Mouse (Mus musculus) limb, embryonic 15.5 days (tissue): ENCODE results near the gene Zbtb40. TPM values are rescaled to one million over a fixed set of nuclear protein-coding genes. Genes with fewer than 3 reads are reported as not detected.

Experiments used
- ATAC-seq: fragments of 200-750 bp; cut with Nextera tagmentation; 2 replicates; pipeline ENCODE4 v1.8.0; 2017; ENCODE audit warnings: low read depth, moderate TSS enrichment; ENCODE audit not compliant: insufficient number of reproducible peaks, low FRiP score, low TSS enrichment
- H3K27ac ChIP-seq: fragments of 300-500 bp; sonication (generic); 2 replicates; pipeline ENCODE4 v1.5.1; 2015; ENCODE audit warnings: moderate library complexity, mild to moderate bottlenecking, inconsistent platforms
- H3K27me3 ChIP-seq: fragments of 300-500 bp; sonication (generic); 2 replicates; pipeline ENCODE4 v1.6.1; 2015; ENCODE audit warnings: inconsistent platforms
- H3K36me3 ChIP-seq: fragments of 300-500 bp; sonication (generic); 2 replicates; pipeline ENCODE4 v1.6.1; 2015; ENCODE audit warnings: inconsistent platforms
- H3K4me1 ChIP-seq: fragments of 300-500 bp; sonication (generic); 2 replicates; pipeline ENCODE4 v1.6.1; 2015; ENCODE audit warnings: inconsistent platforms
- H3K4me2 ChIP-seq: fragments of 300-500 bp; sonication (generic); 2 replicates; pipeline ENCODE4 v1.6.1; 2015; ENCODE audit warnings: mild to moderate bottlenecking, inconsistent platforms
- H3K4me3 ChIP-seq: fragments of 300-500 bp; sonication (generic); 2 replicates; pipeline ENCODE4 v1.5.1; 2015; ENCODE audit warnings: mild to moderate bottlenecking, inconsistent platforms
- H3K9ac ChIP-seq: fragments of 300-500 bp; sonication (generic); 2 replicates; pipeline ENCODE4 v1.6.1; 2015; ENCODE audit warnings: inconsistent platforms
- H3K9me3 ChIP-seq: fragments of 300-500 bp; sonication (generic); 2 replicates; pipeline ENCODE4 v1.6.1; 2016; ENCODE audit warnings: inconsistent platforms
- WGBS: fragments of 180-500 bp; shearing (Covaris S2); methylation state at CpG from one replicate; pipeline ENCODE4 v1.1.7; 2015; 5-methylcytosine and 5-hydroxymethylcytosine counted together
- polyA plus RNA-seq: library from polyadenylated mRNA; unstranded; fragments of >200 nt; fragmentation: Nextera tagmentation; extraction: Ambion mirVana; gene quantifications from 2 replicates; pipeline ENCODE4 v1.2.1, GENCODE M21; 2015

Zbtb40 gene
- polyA plus RNA-seq, 1 experiment from 2014 or later = 3.9 TPM

DNA sequence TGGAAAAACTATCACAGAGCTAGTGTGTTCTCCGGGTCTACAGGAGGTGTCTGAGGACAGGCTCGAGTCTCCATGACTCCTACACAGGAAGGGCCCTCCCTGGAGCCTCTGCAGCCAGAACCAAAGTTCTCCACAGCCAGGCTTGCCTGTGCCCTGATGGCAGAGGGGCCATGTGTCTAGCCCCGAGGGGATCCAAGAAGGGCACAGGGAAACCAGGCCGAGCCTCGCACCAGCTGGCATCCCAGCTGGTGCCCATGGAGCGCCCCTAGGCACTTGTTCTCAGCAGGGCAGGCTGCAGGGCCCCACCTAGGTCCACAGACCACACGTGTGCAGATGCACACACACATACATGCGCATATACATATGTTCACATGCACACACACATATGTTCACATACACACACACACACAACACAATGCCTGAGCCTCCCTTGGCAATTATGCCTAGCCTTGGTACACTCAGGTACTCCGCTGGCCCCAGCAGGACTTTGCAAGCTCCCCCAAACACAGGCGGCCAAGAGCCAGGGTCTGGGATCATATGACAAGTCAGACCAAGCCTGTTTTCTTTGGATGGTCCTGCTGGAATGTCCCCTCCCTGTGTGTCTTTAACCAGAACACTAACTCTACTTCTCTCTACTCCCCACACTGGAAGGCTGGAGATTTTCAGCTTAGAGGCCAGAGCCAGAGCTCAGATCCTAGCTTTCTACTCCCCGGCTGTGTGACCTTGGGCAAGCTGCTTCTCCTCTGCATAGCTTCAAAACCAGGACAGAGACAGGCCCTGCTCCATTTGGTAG is 103.8 kb downstream of the Zbtb40 start:
- 68% methylated on average over 11 of the region's 11 CpGs for WGBS
- no peaks in the 10 kb centered on the region for H3K9me3 ChIP-seq
- peaks cover 44% of the 10 kb centered on the region for H3K27me3 ChIP-seq
- no peak overlapping the region for H3K9ac ChIP-seq
- H3K27ac ChIP-seq = no peak overlapping the region
- H3K4me1 ChIP-seq = peaks cover 26% of the 10 kb centered on the region
- H3K36me3 ChIP-seq = no peaks in the 10 kb centered on the region
- no peak overlapping the region for H3K4me2 ChIP-seq
- no peak for ATAC-seq
- H3K4me3 ChIP-seq = no peak overlapping the region

DNA sequence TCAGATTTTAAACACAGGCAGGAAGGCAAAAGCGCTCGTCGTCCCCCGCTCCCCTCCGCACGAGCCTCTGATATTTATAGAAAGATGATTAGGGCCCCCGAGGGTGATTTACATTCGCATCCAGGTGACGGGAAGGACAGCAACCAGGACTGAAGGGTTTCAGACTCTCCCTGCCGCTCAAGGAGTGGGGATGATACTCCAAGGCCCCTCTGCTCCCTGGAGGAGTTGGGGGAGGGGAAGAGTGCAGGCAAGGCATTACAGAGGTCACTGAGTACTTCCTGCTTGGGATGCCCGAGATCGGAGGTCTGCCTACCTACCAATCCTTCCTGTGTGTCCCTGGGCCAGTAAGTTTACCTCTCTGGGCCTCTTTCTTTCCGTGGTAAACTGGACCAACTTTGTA is 105.4 kb downstream of the Zbtb40 start:
- ATAC-seq = no peak
- no peak overlapping the region for H3K9ac ChIP-seq
- no peak overlapping the region for H3K4me2 ChIP-seq

DNA sequence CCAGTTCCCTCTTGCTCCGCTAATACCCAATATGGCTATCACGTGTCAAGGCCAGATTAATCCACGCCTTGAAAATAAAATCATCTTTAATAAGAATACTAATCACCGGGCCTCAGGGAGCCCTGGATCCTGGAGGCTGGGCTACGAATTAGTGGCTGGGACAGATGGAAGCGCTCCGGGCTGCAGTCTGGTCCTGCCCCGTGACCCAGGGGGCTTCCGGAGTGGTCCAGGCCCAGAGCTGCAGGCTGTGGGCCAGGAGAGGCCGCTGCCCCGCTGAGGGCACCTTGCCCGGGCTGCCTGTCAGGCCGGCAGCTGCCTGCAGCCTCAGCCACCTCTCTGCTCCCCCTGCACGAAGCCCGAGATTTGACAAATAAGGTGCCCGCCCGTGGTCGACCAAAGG is 105.8 kb downstream of the Zbtb40 start:
- Histone ChIP-seq H3K4me2 (no peak overlapping the region), H3K9ac (no peak overlapping the region), H3K36me3 (no peaks in the 10 kb centered on the region), H3K9me3 (no peaks in the 10 kb centered on the region), H3K4me3 (no peak overlapping the region), H3K27ac (no peak overlapping the region), H3K27me3 (peaks cover 43% of the 10 kb centered on the region), H3K4me1 (peaks cover 19% of the 10 kb centered on the region)
- ATAC-seq = no peak
- 22% methylated on average over 18 of the region's 18 CpGs for WGBS

More for the DNA sequence above, 105.4 kb downstream of the Zbtb40 start:
- H3K4me1 ChIP-seq = peaks cover 19% of the 10 kb centered on the region
- no peak overlapping the region for H3K27ac ChIP-seq
- no peaks in the 10 kb centered on the region for H3K36me3 ChIP-seq
- H3K4me3 ChIP-seq = no peak overlapping the region
- H3K27me3 ChIP-seq = peaks cover 45% of the 10 kb centered on the region
- 18% methylated on average over 13 of the region's 13 CpGs for WGBS
- no peaks in the 10 kb centered on the region for H3K9me3 ChIP-seq

DNA sequence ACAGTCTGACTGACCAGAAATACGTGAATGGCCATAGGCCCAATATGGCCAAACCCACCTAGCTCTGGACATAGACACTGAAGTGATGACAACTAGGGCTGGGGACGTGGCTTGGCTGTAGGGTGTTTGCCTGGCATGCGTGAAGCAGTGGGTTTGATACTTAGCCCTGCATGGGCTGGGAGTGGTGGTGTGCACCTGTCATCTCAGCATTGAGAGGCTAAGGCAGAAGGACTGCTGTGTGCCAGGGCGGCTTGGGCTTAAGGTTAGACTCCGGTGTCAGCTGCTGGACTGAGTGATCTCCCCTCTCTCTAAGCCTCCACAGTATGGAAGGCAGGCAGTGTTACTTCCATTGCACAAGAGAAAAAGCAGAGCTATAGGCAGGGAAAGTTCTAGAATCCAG is 110.7 kb downstream of the Zbtb40 start:
- Histone ChIP-seq H3K4me3 (no peak overlapping the region), H3K4me1 (peaks cover 16% of the 10 kb centered on the region; the same call in 1 of the 2 replicates), H3K9ac (no peak overlapping the region), H3K27me3 (peaks cover 25% of the 10 kb centered on the region), H3K36me3 (no peaks in the 10 kb centered on the region), H3K9me3 (no peaks in the 10 kb centered on the region), H3K4me2 (no peak overlapping the region), H3K27ac (no peak overlapping the region)
- 84% methylated on average over 5 of the region's 5 CpGs for WGBS
- no peak for ATAC-seq

DNA sequence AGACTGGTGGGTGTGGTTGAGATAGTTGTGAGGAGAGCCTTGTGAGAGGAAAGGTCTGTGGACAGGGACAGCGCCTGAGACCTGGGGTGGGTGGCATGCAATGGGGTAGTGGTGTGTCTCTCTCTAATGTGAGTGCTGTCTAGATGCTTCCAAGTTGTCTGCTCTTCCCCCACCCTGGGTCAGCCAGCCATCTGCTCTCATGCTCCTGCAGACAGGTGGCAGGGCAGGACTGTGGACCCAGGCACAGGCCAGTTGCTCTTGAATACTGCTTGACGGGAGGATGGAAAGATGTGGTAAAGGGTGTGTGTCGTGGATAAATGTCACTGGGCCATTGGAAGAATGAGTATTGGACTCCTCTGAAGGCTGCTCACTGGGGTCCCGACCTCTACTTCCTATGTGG is 111.3 kb downstream of the Zbtb40 start:
- Histone ChIP-seq H3K27me3 (peaks cover 19% of the 10 kb centered on the region), H3K27ac (no peak overlapping the region), H3K4me2 (no peak overlapping the region), H3K4me3 (no peak overlapping the region), H3K9ac (no peak overlapping the region), H3K9me3 (no peaks in the 10 kb centered on the region), H3K36me3 (no peaks in the 10 kb centered on the region), H3K4me1 (peaks cover 10% of the 10 kb centered on the region; the same call in 1 of the 2 replicates)
- WGBS = 77% methylated on average over 4 of the region's 4 CpGs
- no peak for ATAC-seq

DNA sequence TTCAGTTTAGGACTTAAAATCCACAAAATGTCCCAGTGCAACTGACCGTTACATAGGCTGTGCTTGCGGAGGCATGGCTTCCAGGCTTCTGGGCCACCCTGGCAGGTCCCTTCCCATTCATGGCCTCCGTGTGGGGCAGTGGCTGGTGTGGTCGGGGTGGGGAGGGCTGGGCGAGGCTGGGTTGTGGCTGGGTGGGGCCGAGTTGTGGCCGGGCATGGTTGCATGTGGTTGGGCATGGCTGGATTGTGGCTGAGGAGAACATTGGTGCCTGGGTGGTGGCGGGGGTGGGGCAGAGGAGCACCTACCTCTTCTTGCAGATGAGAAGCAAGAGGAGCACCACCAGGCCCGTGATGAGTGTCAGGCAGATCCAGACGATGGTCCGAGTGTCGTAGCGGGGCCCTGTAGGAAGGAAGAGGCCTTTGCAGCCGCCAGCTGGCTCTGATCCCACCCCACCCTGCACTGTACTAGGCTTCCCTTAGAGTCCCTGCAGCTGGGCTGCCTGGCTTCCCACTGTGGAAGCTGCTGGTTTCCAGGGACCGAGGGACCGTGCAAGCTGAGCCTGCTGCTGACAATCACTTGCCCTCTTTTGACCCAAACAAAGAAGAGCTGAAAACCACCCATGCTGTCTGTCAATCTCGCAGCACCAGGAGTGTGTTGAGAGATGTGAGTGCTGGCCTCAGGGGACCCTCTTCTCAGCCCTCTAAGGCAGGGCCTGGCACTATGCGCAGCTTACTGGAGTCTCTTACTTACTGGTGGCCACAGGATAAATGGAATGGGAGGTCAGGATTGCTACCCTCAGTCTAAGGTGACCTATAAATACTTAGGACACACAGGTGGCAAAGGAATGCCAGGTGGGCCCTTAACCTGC is 113.6 kb downstream of the Zbtb40 start:
- Histone ChIP-seq H3K4me1 (peaks cover 10% of the 10 kb centered on the region; the same call in 1 of the 2 replicates), H3K36me3 (no peaks in the 10 kb centered on the region), H3K4me3 (no peak overlapping the region), H3K27ac (no peak overlapping the region), H3K27me3 (peaks cover 10% of the 10 kb centered on the region; the same call in 1 of the 2 replicates), H3K9me3 (no peaks in the 10 kb centered on the region), H3K9ac (no peak overlapping the region), H3K4me2 (no peak overlapping the region)
- WGBS = 56% methylated on average over 18 of the region's 18 CpGs
- no peak; the same call in 1 of the 2 replicates for ATAC-seq

DNA sequence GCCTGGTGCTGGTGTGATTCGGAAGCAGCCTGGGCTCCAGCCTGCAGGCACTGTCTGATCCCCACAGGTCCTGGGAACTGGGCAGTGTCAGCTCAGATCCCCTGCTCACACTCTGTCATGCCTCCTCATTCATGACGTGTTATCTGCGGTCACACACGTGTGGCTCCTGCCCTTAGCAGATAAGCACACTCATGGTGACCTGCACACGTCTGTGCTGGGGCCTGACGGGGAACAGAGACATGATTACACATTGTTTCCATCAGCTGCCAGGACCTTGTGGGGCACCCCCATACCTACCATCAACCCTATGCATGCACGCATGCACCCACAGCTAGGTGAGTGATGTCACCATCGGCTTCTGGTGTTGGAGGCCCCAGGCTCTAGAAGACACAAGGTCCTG is 118.1 kb downstream of the Zbtb40 start:
- no peak overlapping the region for H3K27ac ChIP-seq
- peaks cover 32% of the 10 kb centered on the region for H3K27me3 ChIP-seq
- H3K4me3 ChIP-seq = no peak overlapping the region
- H3K4me1 ChIP-seq = peaks cover 9% of the 10 kb centered on the region; the same call in 1 of the 2 replicates
- no peak for ATAC-seq
- WGBS = 85% methylated on average over 8 of the region's 8 CpGs
- H3K9me3 ChIP-seq = no peaks in the 10 kb centered on the region
- no peak overlapping the region for H3K9ac ChIP-seq
- H3K36me3 ChIP-seq = no peaks in the 10 kb centered on the region
- no peak overlapping the region for H3K4me2 ChIP-seq

Other genes starting within 250 kb of the Zbtb40 start
- 7.3 and 11.3 TPM in 2 replicates for gene Ephb2, start 212.8 kb downstream of the Zbtb40 start, polyA plus RNA-seq
- gene C1qb, start 162.6 kb downstream of the Zbtb40 start, polyA plus RNA-seq = 75.5 and 83.3 TPM in 2 replicates
- 34.8 and 47.1 TPM in 2 replicates for gene C1qc, start 155.7 kb downstream of the Zbtb40 start, polyA plus RNA-seq
- 46.1 and 53.7 TPM in 2 replicates for gene C1qa, start 150.0 kb downstream of the Zbtb40 start, polyA plus RNA-seq
- gene Epha8, start 92.0 kb downstream of the Zbtb40 start, polyA plus RNA-seq = 2.2 and 2.5 TPM in 2 replicates
- 10.0 and 13.2 TPM in 2 replicates for gene Wnt4, start 228.7 kb upstream of the Zbtb40 start, polyA plus RNA-seq